Mouse (Mus musculus): Measurements from ENCODE around the gene Spock2. TPM values are rescaled to one million over a fixed set of nuclear protein-coding genes. Genes with fewer than 3 reads are reported as not detected.
"Not testable (repeated sequence)": the region's sequence is repeated elsewhere in the genome, so short reads cannot be mapped to it uniquely, and the experiment has no call there.

Gene Spock2
- polyA plus RNA-seq, 1 experiment from 2014 or later: 35.4 TPM

DNA sequence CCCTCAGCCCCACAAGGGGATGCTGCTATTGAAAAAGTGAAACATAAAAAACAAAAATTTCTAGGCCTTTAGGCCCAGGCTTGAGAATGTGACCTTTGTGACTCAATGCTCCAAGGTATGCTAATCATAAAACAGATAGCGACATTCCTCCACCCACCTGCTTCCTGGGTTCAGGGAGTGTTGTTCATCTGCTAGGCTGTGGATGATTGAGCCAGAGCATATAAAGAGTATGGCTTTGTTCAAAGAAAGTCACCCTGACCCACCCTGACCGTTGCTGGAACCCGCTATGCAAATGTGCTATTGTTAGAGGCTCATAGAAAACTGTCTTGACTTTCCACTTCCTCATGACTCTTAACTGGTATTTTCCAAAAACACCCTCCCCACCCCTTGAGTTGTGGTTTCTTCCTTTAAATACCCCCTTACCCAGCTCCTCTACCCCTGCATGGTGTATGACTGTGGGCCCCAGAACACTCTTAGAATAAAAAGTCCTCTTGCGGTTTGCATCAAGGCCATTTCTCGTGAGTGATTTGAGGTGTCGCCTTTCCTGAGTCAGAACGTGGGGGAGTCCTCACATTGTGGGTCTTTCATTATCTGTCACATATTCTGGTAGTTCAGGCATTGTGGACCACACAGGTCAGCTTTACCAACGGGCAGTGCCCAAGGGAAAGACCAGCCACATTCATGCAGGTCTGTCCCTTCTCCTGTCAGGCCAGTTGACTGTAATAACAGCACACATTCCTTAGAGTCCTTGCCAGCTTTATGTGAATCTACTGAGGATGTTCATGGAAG lies 56.4 kb downstream of the Spock2 start:
- H3K36me3 ChIP-seq; H3K4me1 ChIP-seq; H3K27me3 ChIP-seq; H3K4me2 ChIP-seq (replicated peaks); H3K4me3 ChIP-seq; H3K9me3 ChIP-seq (replicated peaks); ATAC-seq (ENCODE audit: low FRiP score); H3K27ac ChIP-seq; H3K9ac ChIP-seq: not testable (repeated sequence)
- 80% methylated on average over 8 of the region's 8 CpGs for WGBS

DNA sequence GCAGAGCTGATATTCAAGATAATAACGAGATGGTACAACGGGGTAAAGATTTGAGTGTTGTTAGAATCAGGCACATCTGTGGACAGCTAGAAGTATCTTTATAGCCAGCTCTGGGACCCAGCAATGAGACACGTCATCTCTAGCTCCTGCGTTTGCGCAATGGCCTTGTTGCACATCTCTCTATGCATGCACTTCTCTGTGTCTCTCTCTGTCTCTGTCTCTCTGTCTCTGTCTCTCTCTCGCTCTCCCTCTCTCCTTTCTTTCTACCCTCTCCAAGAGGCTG lies 56.9 kb downstream of the Spock2 start:
- 93% methylated on average over 6 of the region's 6 CpGs for WGBS
- Histone ChIP-seq H3K36me3 (no peaks in the 10 kb centered on the region), H3K4me1 (no peaks in the 10 kb centered on the region), H3K27me3 (no peaks in the 10 kb centered on the region), H3K4me3 (no peak overlapping the region), H3K9ac (no peak overlapping the region), H3K4me2 (replicated peaks) (no peak overlapping the region), H3K9me3 (replicated peaks) (no peaks in the 10 kb centered on the region), H3K27ac (no peak overlapping the region)
- no peak for ATAC-seq (ENCODE audit: low FRiP score)

DNA sequence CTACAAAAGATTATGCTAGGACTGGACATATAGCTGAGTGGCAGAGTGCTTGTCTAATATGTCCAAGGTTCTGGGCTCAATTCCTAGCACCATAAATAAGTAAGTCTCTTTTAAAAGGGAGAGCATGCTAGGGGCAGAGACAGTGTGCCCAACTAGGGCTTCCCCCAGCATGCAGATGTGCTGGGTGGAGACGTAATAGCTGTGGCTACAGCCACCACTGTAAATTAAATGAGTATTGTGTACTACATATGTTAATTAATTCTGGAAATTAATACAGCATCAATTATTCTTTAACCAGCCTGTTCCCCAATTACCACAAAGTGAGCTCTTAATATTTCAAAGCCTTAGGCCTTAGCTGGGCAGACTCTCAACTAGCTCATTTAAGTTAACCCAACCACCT lies 58.9 kb downstream of the Spock2 start:
- H3K4me3 ChIP-seq: no peak overlapping the region
- H3K27ac ChIP-seq: no peak overlapping the region
- H3K4me2 ChIP-seq (replicated peaks): no peak overlapping the region
- no peaks in the 10 kb centered on the region for H3K4me1 ChIP-seq
- H3K36me3 ChIP-seq: no peaks in the 10 kb centered on the region
- WGBS: 79% methylated on average over 1 of the region's 1 CpGs
- no peaks in the 10 kb centered on the region for H3K27me3 ChIP-seq
- no peaks in the 10 kb centered on the region for H3K9me3 ChIP-seq (replicated peaks)
- ATAC-seq (ENCODE audit: low FRiP score): no peak
- H3K9ac ChIP-seq: no peak overlapping the region

DNA sequence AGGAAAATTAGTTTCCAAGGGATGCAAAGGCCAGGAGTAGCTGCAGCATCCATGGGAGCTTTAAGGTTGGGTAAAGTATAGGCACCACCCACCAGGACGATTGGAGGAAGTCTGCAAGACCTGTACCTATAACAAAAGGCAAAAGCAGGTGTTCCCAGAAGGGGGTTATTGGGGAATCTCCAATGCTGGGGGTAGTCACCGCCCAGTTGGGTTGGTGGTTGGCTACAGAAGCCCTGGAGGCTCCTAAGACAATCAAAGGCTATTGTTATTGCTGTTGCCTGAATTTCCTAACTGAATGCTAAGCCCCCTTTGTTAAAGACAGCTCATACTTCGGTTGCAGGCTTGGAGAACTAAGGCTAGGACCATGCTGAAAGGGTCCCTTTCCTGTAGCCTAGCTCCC lies 60.0 kb downstream of the Spock2 start:
- Histone ChIP-seq H3K4me2 (replicated peaks) (no peak overlapping the region), H3K36me3 (no peaks in the 10 kb centered on the region), H3K27ac (no peak overlapping the region), H3K4me1 (no peaks in the 10 kb centered on the region), H3K4me3 (no peak overlapping the region), H3K27me3 (no peaks in the 10 kb centered on the region), H3K9me3 (replicated peaks) (no peaks in the 10 kb centered on the region), H3K9ac (no peak overlapping the region)
- ATAC-seq (ENCODE audit: low FRiP score): no peak
- 16% methylated on average over 3 of the region's 3 CpGs for WGBS

DNA sequence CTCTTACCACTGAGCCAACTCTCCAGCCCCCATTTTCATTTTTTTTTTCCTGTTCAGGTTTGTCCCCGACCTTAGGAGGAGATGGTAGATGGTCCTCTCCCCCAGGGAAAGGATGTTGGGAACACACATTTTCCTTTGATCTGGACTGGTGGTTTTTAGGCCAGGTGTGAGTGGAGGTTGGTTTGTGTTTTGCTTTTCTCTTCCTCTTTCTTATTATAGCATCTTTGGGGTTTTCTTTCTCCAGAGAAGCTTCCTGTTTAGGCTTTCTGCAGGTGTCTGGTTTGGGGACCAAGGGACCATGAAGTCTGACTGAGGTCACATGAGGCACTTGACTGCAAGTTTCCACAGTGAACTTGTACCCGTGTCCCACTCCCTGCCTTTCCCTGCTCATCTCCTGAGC lies 62.3 kb downstream of the Spock2 start:
- Histone ChIP-seq H3K4me1 (no peaks in the 10 kb centered on the region), H3K9ac (no peak overlapping the region), H3K4me2 (replicated peaks) (no peak overlapping the region), H3K4me3 (no peak overlapping the region), H3K36me3 (no peaks in the 10 kb centered on the region), H3K27ac (no peak overlapping the region), H3K27me3 (no peaks in the 10 kb centered on the region), H3K9me3 (replicated peaks) (no peaks in the 10 kb centered on the region)
- no peak for ATAC-seq (ENCODE audit: low FRiP score)
- 83% methylated on average over 2 of the region's 2 CpGs for WGBS

DNA sequence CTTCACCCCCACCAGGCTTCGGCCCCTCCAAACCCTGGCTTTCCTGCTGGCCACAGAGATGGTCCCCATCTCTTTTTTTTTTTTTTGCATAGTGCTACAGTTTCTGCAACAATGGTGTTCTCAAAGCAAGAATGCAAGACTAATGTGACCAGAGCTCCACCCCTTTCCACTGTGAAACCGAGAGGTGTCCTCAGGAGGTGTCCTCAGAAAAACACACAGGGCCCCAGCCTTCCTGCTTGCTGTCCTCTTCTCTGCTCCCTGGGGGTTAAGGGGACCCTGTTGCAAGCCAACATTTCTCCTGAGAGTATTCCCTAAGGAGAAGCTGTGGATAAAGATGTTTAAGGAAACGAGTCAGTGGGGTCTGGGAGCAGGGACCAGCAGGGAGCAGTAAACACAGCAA lies 62.9 kb downstream of the Spock2 start:
- Histone ChIP-seq H3K36me3 (no peaks in the 10 kb centered on the region), H3K27me3 (no peaks in the 10 kb centered on the region), H3K27ac (no peak overlapping the region), H3K4me2 (replicated peaks) (no peak overlapping the region), H3K9ac (no peak overlapping the region), H3K9me3 (replicated peaks) (no peaks in the 10 kb centered on the region), H3K4me1 (no peaks in the 10 kb centered on the region), H3K4me3 (no peak overlapping the region)
- no peak for ATAC-seq (ENCODE audit: low FRiP score)
- 50% methylated on average over 3 of the region's 3 CpGs for whole genome bisulfite sequencing

DNA sequence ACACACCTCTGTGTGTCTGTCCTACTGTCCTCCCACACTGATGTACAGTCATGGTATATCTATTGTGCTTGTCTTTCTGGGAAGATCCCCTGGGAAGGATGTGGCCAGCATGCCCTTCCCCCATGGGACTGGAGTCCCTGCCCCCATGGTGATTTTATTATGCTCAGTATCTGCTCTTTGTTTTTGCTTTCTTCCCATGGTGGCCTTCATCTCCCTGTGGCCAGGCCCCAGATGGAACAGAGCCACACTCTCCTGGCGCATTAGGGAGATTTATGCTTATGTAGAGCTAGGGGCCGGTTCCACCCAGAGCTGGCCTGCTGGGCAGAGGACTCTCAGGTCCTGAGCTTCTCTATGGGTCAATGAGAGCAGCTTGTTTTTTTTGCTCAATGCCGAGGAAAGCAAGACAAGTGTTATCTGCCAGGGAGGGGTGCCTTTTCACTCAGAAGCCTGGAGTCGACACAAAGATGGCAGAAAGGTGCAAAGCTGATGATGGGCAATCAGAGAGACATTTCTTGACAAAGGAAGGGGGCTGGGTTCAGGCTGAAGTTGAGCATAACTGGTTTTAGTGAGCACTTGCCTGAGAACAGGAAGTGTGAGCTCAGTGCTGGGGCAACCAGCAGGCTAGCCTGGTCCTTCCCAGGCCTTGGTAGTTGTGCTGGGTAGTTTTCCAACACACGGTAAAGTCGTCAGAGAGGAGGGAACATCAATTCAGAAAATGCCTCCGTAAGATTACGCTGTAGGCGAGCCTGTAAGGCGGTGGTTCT lies 64.5 kb downstream of the Spock2 start:
- ATAC-seq (ENCODE audit: low FRiP score): no peak
- H3K4me2 ChIP-seq (replicated peaks): no peak overlapping the region
- no peak overlapping the region for H3K9ac ChIP-seq
- no peak overlapping the region for H3K27ac ChIP-seq
- no peaks in the 10 kb centered on the region for H3K4me1 ChIP-seq
- H3K36me3 ChIP-seq: no peaks in the 10 kb centered on the region
- no peaks in the 10 kb centered on the region for H3K27me3 ChIP-seq
- 79% methylated on average over 10 of the region's 10 CpGs for WGBS
- no peaks in the 10 kb centered on the region for H3K9me3 ChIP-seq (replicated peaks)
- no peak overlapping the region for H3K4me3 ChIP-seq

DNA sequence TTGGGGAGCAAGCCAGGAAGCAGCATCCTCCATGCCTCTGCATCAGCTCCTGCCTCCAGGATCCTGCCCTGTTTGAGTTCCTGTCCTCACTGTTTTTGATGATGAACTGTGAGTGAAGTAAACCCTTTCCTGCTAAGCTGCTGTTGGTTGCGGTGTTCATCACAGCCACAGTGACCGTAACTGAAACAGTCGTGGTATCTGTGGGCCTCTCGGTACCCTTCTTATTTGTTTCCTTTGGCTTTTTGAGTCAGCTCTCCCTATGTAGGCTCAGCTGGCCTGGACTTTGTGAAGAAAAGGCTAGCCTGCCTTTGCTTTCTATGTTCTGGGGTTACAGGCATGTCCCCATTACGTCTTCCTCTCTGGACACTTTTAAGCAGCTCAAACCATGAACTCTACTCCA lies 65.3 kb downstream of the Spock2 start:
- H3K4me2 ChIP-seq (replicated peaks): no peak overlapping the region
- no peak overlapping the region for H3K4me3 ChIP-seq
- 95% methylated on average over 5 of the region's 5 CpGs for WGBS
- H3K27ac ChIP-seq: no peak overlapping the region
- no peak for ATAC-seq (ENCODE audit: low FRiP score)
- no peaks in the 10 kb centered on the region for H3K27me3 ChIP-seq
- H3K9ac ChIP-seq: no peak overlapping the region
- H3K36me3 ChIP-seq: no peaks in the 10 kb centered on the region
- no peaks in the 10 kb centered on the region for H3K4me1 ChIP-seq
- H3K9me3 ChIP-seq (replicated peaks): no peaks in the 10 kb centered on the region

DNA sequence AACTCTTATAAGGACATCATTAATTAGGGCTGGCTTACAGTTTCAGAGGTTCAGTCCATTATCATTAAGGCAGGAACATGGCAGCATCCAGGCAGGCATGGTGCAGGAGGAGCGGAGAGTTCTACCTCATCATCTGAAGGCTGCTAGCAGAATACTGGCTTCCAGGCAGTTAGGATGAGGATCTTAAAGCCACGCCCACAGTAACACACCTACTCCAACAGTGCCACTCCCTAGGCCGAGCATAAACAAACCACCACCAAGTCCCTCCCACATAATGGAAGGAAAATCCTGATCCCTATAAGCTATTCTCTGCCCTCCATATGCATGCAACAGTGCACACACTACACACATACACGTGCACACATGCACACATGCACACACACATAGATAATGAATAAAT lies 66.3 kb downstream of the Spock2 start:
- H3K36me3 ChIP-seq: no peaks in the 10 kb centered on the region
- H3K4me1 ChIP-seq: no peaks in the 10 kb centered on the region
- no peaks in the 10 kb centered on the region for H3K27me3 ChIP-seq
- 95% methylated on average over 4 of the region's 4 CpGs for WGBS
- no peak overlapping the region for H3K4me3 ChIP-seq
- no peak overlapping the region for H3K9ac ChIP-seq
- no peaks in the 10 kb centered on the region for H3K9me3 ChIP-seq (replicated peaks)
- H3K4me2 ChIP-seq (replicated peaks): no peak overlapping the region
- ATAC-seq (ENCODE audit: low FRiP score): no peak
- no peak overlapping the region for H3K27ac ChIP-seq

DNA sequence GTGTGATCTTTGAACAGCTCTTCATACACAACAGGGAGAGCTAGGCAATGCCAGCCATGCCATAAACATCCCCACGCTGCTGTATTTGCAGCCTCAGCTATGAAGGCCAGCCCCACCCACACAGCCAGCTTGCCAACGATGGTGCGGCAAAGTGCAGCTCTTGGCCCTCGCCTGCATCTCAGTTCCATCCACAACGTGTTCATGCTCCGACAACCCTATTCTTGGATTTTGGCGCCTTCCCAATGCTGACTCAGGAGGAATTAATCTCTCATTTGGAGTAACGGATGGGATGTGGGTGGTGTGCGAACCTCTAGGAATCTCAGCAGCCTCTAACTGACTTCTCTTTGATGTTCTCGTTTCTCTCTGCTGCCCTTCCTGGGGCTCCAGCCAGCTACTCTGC lies 67.0 kb downstream of the Spock2 start:
- ATAC-seq (ENCODE audit: low FRiP score): no peak
- no peaks in the 10 kb centered on the region for H3K4me1 ChIP-seq
- no peaks in the 10 kb centered on the region for H3K36me3 ChIP-seq
- no peak overlapping the region for H3K4me3 ChIP-seq
- no peak overlapping the region for H3K27ac ChIP-seq
- no peaks in the 10 kb centered on the region for H3K27me3 ChIP-seq
- H3K4me2 ChIP-seq (replicated peaks): no peak overlapping the region
- H3K9ac ChIP-seq: no peak overlapping the region
- no peaks in the 10 kb centered on the region for H3K9me3 ChIP-seq (replicated peaks)
- WGBS: 76% methylated on average over 10 of the region's 10 CpGs

DNA sequence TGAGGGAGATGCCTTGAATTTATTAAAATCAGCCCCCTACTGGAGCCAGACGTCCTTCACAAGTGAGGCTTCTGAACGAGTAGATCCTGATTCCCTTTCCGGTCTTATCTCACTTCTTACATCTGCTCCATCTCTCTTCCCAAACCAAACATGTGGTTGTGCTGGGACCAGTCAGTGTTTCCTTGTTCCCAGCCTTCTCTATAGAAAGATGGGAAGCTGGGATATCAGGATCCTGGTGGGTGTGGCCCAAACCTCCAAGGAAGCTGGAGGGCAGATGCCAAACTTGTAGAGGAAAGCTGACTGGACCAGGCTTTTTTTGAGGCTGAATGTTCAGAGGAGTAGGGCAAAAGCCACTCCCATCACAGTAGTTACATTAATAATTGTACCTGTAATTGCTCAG lies 68.5 kb downstream of the Spock2 start:
- no peak overlapping the region for H3K9ac ChIP-seq
- 64% methylated on average over 3 of the region's 3 CpGs for WGBS
- H3K4me2 ChIP-seq (replicated peaks): no peak overlapping the region
- ATAC-seq (ENCODE audit: low FRiP score): no peak
- no peaks in the 10 kb centered on the region for H3K27me3 ChIP-seq
- no peak overlapping the region for H3K27ac ChIP-seq
- H3K36me3 ChIP-seq: no peaks in the 10 kb centered on the region
- H3K4me3 ChIP-seq: no peak overlapping the region
- no peaks in the 10 kb centered on the region for H3K9me3 ChIP-seq (replicated peaks)
- H3K4me1 ChIP-seq: no peaks in the 10 kb centered on the region

DNA sequence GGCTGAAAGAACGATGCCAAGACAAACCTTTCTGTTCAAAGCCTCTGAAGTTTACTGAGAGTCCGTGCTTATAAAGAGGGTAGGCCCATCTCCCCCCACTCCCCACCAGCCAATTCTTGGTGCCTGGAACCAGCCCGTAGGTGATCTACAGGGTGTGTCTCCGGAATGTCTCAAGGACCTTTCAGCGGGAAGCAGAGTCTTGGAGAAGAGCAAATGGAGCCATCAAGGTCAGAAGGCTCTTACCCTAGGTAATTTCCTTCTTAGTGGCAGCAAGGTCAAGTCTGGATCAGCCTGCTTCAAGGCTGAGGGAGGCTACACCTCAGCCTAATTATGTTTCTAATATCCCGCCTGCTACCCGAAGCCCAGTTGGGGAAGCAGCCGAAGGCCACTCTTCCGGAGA lies 69.3 kb downstream of the Spock2 start:
- not testable (repeated sequence) for H3K36me3 ChIP-seq; H3K27me3 ChIP-seq; H3K9me3 ChIP-seq (replicated peaks); H3K4me3 ChIP-seq; H3K4me2 ChIP-seq (replicated peaks); ATAC-seq (ENCODE audit: low FRiP score); H3K27ac ChIP-seq; H3K9ac ChIP-seq; H3K4me1 ChIP-seq
- 92% methylated on average over 9 of the region's 9 CpGs for WGBS

All from hindbrain, embryonic 12.5 days (tissue).